Mouse (Mus musculus): Measurements from ENCODE around the gene Gm21891. TPM values are rescaled to one million over a fixed set of nuclear protein-coding genes. Genes with fewer than 3 reads are reported as not detected.

Gm21891 gene
- polyA plus RNA-seq (2015; fragmentation: Nextera tagmentation; extraction: Ambion mirVana): not detected in 2 replicates

DNA sequence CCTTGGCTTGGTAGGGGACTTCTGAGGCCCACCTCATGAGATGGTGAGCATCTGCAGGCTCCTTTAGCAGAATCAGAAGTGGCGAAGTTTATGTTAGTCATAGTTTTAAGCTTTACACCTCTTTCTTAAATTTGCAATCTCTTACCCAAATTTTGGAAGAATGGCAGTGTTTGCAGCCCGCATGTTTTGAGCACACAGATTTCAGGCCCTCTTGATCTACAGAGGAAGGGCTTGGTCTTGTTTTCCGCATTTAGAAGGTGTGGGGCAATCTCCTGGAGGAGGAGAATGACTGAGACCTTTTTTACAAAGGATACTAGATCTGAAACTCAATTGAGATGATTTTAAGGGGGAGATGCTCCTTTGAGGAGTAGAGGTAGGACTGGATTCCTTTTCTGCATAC, at the start of gene Gm21891:
Gene Gm21891 (minus strand): TSS at position 101 of the 400 bp plus-strand sequence.

DNA sequence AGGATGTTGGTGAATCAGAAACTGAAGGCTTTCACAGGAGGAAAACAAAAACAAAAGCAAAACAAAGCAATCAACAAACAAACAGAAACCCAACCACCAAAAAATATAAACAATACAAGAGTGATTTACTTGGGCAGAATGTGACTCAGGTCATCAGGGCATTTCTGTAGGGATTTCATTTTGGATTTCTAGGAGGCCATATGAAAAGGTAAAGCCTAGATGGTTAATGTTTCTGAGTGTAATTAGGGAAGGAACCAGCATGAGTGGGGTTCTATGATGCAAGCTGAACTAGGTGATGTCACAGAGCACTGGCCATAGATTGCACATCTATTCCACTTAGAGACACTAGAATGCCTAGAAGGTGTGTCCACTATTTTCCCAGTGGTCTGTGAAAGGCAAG, 28.4 kb upstream of the Gm21891 start, which contains the start of gene Gm21425:
Gene Gm21425 (plus strand): TSS at position 301 of the 400 bp plus-strand sequence.

Other genes starting within 250 kb of the Gm21891 start
- not detected in 2 replicates for gene Gm20807, start 90.6 kb downstream of the Gm21891 start, polyA plus RNA-seq (2015; fragmentation: Nextera tagmentation; extraction: Ambion mirVana)
- not detected in 2 replicates for gene Gm21425, start 28.5 kb upstream of the Gm21891 start, polyA plus RNA-seq (2015; fragmentation: Nextera tagmentation; extraction: Ambion mirVana)
- gene Gm21828, start 90.4 kb upstream of the Gm21891 start, polyA plus RNA-seq (2015; fragmentation: Nextera tagmentation; extraction: Ambion mirVana): not detected in 2 replicates
- not detected in 2 replicates for gene Gm21440, start 118.9 kb upstream of the Gm21891 start, polyA plus RNA-seq (2015; fragmentation: Nextera tagmentation; extraction: Ambion mirVana)
- not detected in 2 replicates for gene Gm21454, start 119.0 kb upstream of the Gm21891 start, polyA plus RNA-seq (2015; fragmentation: Nextera tagmentation; extraction: Ambion mirVana)
- gene Gm21725, start 215.6 kb upstream of the Gm21891 start, polyA plus RNA-seq (2015; fragmentation: Nextera tagmentation; extraction: Ambion mirVana): not detected in 2 replicates